Mouse (Mus musculus) adrenal gland, postnatal 4 days (tissue): ENCODE measurements around the gene Borcs5. TPM values are rescaled to one million over a fixed set of nuclear protein-coding genes. Genes with fewer than 3 reads are reported as not detected.
"Not testable (repeated sequence)": the region's sequence is repeated elsewhere in the genome, so short reads cannot be mapped to it uniquely, and the experiment has no call there.

Experiments
- DNase-seq, 2 experiments: peaks; one replicate each; pipeline ENCODE4 v3.0.0; 2021 to 2022; ENCODE audit warnings: low spot score in 2 of 2, mixed read lengths in 2 of 2
- total RNA-seq, 2 experiments: library from RNA; stranded (reverse); gene quantifications; 2 replicates each; pipeline ENCODE4 v1.2.3; 2021

The Borcs5 gene
- total RNA-seq, 2 experiments from 2014 or later, result 13.8 to 14.8 TPM

DNA sequence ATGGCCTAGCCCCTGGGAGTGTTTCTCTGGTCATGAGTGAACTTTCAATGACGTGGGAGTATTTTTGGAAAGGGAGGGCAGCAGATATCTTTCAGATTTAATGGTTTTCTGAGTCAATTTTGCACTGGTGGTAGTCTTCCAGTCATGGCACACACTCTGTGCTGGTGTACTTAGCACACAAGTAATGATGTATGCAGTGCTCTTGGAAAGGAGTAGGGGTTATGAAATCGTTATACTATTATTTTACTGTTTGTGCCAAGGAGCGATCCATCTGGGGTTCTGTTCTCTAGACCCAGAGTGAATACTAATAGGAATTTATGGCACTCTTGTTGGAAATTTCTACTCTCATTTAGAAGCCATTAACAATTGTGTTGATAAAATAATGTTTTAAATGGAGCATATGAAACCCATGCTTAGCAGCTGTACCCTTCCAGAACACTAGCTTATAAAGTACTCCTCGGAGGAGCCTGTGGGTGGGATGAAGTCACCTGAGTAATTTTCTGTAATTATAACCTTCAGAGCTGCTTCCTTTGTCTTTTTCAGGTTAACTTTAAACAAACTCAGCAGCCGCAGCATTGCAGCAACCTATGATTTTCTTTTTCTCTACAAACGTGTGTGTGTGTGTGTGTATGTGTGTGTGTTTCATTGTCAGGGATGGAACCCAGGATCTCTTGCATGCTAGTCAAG, 30.0 kb downstream of the Borcs5 start:
- DNase-seq, result no peak

DNA sequence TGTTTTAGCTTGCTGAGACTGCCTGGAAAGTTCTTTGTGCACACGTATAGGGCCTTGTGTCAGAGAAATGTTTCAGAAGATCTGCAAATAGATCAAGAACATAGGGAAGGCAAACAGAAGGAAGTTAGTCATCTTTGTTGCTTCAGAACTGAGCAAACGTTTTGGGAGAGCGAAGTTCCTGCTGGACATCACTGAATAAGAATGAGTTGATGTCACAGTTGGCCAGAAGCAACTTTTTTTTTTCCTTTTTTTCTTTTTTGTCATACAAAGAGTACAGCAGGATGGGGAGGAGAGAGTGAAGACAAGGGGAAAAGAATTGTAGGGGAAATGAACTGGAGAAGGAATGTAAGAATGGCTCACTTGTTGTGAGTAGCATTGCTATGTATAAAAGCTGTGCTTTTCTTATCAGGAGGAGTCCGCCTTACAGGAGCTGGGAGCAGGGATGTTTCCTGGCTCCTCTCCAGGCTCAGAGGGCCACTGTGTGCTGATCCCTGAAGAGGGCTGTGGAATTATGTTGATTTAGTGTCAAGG, 31.6 kb downstream of the Borcs5 start:
- DNase-seq, result no peak

DNA sequence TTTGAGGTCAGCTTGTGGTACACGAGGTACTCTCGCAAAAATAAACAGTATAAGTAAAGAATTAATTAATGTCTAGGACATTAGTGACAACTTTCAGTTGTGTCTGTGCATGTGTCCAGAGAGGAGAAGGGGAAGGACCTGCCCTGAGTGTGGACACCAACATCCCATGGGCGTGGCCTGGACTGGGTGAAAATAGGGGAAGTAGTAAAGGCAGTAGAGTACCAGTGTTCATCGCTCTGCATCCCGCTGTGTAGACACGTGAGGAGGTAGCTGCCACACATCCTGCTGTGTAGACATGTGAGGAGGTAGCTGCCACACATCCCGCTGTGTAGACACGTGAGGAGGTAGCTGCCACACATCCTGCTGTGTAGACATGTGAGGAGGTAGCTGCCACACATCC, 34.4 kb downstream of the Borcs5 start:
- not testable (repeated sequence) for DNase-seq

DNA sequence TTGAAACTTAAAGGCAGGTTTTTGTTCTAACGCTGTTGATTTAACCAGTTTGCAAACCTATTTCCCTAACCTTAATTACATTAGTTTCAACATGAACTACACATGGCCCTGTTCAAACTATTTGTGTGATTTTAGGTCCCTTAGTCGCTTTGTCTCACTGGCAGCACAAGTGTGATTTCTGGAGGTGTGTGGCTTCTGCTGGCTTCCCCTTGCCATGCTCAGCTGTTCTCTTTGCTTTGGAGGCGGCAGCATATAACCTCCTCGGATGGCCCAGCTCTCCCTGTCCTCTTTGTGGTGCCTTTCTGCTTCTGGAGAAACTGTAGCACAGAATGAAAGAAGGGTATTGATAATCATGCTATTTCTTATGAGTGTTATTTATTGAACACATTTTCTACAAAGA, 38.2 kb downstream of the Borcs5 start:
- DNase-seq, result no peak

DNA sequence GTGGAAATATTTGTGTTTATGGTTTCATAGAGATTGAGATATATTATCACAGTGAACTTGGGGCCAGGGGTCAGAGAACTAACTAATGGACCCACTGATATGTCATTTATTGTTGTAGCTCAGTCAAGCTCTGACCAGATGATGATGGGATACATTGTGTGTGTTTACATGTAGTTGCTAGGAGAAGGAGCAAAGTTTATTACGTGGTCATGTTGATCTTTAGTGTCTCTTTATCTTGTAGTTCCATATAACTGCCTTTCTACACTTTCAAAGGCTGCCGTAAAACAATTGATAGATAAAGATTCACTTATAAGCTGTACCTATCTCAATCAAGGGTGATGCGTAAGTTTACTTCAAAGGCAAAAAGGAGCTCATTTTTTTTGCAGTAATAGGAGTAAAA, 38.7 kb downstream of the Borcs5 start:
- DNase-seq, result no peak

DNA sequence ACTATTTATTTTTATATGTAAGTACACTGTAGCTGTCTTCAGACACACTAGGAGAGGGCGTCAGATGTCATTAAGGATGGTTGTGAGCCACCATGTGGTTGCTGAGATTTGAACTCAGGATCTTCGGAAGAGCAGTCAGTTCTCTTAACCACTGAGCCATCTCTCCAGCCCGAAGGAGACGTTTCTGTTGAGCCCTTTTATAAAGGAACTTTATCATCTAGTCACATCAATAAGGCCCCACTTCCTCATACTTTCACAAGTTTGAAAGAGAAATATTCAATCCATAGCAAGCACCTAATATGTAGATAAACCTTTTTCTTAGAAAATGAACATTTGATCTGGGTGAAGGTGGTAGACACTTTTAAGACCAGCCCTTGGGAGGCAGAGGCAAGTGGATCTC, 40.0 kb downstream of the Borcs5 start:
- not testable (repeated sequence) for DNase-seq

DNA sequence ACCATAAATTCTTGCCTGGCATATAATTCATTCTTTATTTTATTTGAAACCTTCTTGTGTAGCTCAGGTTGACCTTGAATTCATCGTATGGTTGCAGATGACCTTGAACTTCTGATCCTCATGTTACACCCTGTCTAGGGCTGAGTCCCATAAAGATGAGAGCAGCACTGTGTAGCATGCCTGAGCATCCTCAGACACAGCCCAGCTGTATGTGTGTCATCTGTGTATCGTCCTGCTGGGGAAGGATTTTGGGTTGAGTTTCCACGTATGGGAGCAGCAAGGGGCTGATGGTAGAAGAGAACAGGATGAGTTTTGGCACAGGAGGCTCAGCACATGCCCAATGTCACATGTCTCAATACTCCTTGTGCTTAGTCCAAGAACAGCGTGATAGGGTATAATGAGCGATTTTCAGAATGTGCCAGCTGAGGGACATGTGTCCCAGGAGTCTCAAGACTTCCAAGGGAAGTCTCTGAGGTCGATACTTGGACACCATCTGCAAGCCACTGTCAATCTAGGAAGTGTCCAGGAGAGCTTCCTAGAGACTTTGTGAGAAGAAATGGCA, 45.1 kb downstream of the Borcs5 start:
- no peak for DNase-seq

DNA sequence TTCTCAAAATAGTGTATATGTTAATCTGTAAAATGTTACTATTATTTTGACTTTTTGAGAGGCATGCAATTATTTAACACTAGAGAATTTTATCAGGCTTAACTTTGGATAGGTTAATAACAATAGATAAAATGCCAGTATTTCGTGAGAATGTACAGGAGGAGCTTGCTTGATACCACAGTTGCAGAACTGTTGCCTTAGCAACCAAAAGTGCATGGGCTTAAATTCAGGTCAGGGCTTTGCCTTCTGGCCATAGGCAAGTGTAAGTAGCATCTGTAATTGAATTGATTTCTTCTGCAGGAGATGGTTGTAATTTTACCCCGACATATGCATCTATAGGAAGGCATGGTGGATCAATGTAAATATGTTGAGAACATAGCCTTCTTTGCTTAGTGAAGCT, 45.7 kb downstream of the Borcs5 start:
- DNase-seq, result no peak

DNA sequence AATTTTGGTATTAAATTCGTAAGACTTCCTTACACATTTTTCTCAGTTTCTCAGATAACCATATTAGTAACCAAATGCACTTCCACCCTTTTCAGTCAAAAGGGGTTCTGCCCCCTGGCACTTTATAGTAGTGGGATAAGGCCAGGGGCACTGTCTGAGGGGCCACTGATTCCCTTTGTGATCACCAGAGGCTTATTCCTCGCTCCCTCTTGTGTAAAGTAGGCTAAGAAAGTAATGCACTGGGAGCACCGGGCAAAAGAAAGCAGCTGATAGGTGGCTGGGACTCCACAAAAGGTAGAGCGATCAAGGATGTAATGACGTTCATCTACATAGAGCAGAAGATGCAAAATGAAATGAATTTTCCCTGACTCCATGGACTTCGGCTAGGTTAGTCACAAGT, 46.2 kb downstream of the Borcs5 start:
- no peak for DNase-seq

DNA sequence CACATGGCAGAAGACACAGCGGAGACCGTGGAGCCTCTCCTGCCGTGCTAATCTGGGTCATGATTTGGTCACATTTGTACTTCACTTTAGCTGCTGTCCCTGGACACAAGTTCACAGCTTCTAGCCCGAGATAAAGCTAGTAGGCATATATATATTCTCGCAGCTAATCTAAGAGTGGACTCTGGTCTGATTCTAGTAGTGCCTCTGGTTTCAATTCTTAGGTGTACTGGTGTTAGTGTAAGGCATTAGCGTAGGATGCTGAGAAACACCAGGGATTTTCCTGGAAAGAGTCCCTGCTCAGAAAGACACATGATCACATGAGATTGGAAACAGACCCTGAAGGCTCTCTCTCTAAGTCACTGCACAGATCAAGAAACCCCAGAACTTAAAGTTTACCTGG, 55.2 kb downstream of the Borcs5 start:
- DNase-seq, result no peak

DNA sequence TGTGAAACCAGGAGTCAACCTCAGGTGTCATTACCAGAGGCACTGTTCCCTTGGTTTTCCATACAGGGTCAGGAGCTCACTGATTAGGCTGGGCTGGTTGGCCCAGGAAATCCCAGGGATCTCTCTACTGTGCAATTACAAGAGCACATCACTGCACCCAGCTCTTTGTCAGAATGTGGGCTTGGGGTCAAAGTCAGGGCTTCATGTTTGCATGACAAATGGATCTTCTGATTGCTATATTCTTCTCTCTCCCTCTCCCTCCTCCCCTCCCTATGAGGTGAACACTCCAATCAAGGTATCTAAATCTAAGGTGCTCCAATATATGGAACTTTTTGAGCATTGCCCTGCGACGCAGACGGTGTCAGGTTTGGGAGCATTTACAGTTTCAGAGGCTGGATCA, 55.7 kb downstream of the Borcs5 start:
- DNase-seq, result no peak

DNA sequence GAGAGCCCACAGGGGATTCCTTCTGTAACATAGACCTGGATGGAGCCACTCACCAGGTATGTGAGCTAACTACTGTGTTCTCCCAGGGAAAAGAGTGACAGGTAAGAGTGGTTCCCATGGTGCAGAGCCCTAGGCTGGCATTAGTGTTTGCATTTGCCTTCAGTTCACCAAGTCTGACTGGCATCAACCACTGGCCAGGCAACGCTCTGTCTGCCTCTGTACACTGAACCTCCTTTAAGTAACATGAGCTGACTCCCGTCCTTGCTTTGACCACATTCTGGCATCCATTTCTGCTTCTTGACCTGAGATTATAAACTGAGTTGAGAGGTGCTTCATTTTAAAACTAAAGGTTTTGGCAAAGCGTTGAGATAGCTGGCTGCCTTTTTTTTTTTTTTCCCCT, 56.3 kb downstream of the Borcs5 start:
- no peak for DNase-seq

DNA sequence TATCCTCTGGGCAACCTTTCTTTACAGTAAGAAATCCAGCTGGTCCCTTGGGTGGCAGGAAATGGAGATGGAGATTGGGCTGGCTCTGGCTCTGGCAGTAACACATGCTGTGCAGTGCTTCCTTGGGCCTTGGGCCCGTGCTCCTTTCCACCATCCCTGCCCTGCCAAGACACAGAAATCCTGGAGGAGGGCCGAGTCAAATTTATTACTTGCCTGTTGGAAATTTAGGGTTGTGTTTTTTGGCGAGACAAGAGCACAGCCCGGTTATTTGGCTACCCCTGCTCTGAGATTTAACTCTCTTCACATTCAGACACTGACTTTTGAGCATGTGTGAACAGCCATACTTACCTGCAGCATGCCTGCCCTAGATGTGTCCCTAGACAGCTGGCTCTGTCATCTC, 56.8 kb downstream of the Borcs5 start:
- no peak for DNase-seq

DNA sequence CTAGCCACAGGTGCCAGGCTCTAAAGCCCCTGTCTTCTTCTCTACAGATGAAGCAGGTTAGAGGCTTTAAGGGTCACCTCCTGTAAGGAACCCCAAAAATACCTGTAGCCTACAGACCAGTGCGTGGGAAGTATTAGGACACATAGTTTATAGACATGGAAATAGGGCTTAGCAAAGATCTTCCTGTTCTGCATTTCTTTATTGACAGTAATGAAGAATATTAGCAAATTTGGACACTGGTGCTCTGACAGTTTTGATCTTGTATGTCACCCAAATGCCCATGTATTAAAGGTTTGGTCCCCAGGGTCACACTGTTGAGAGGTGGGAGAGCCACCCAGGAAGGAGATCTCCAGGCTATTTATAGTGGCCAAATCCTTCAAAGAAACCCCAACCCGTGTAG, 57.2 kb downstream of the Borcs5 start:
- no peak for DNase-seq

DNA sequence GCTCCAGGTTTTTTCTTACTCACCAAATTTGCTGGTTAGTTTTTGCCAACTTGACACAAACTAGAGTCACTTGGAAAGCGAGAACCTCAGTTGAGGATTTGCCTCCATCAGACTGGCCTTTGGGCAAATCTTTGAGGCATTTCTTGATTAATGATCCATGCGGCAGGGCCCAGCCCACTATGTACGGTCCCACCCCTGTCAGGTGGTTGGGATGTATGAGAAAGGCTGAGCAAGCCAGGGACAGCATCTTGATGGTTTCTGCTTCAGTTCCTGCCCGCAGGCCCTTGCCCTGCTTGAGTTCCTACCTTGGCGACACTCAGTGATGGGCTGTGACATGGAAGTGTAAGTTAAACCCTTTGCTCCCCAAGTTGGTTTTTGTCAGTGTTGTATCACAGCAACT, 58.9 kb downstream of the Borcs5 start:
- no peak for DNase-seq

DNA sequence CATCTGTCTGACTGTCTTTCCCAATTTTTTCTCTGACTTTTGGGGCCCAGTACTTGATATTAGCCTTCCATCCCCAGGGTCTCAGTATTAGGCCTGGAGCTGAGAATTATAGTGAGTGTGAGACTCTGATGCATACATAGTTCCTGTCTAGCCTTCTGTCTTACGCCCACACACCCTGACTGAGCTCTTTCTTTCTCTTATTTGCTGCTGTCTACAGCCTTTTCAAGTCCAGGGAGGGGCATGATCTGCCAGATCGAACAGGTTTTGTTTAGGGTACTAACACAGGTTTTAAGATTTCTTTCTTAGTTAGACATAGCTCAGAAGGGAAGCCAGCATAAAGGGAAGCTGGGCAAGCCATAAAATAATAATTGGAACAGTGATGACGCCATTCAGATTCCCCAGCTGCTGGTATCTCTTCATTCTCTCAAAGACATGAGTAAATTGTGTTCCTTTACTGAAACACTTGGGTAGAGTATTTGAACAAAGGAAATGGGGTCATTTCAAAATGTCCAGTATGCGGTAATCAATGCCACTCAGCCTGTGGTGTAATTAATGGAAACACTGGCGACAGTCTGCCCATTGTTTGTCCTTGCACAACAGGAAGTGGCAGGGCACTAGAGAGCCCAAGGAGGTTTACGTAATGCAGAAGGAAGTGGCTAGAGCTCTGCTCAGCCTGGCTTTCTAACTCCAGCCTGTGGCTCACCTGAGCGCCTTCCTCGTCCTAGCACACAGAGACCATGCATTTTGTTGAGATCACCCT, 61.3 kb downstream of the Borcs5 start:
- no peak for DNase-seq

DNA sequence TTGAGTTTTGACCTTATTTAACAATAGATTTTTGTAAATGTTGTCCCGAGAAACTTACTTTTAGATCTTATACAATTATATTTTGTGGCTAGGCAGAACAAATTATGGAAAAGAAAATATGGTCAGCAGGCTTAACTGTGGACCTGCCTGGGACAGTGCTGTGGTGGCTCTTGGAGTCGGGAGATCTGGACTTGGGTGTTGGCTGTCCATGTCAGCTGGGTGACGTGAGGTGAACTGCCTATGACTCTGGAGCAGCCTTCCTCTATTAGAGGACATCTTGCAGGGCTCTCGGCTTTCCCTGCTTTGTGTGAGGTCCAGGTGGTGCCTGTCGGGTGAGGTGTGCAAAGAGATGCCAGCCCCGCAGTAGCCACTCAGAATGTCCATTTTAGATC, 61.9 kb downstream of the Borcs5 start:
- no peak for DNase-seq

DNA sequence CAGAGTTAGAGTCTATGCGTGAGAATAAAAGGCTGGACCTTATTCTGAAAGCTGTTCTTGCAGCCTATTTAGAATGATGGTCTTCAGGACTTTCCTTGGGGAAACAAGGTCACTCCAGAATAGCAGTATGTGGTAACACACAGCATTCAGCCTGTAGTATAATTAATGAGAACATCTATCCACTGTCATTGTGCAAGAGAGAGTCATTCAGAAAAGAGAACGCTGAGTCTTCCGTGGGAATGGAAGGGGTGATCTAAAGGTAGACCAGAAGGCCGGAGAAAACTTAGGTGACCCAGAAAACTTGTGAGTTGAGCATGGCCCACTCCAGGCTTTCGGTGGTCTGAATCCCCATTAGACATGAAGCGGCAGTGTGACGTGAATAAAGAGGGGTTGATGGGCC, 62.9 kb downstream of the Borcs5 start:
- DNase-seq, result no peak

DNA sequence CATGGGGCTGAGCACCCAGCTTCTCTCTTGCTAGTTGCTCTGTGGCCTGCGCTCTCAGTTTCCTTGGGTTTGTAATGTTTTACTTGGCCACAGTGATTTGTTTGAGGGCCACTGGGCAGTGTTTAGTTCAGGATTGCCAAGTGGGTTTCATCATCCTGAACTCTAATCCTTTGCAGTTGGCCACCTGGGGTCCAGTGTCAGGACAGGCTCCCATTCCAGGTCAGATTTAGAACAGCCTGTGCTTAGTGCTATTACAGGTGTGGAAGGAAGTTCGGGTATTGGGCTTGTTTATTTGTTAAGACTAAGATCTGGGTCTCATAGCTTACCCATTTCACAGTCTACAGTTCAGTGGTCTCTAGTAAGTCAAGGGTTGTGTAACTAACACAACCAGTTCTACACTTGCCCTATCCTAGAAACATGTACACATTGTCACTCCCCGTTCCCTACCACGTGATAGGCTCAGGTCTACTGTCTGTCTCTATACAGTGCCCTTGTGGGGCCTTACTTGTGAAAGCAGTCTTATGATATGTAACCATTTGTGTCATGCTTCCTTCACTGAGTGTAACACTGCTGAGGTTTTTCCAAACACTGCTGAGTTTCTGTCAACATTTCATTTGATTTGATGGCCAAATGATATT, 63.9 kb downstream of the Borcs5 start:
- no peak for DNase-seq

DNA sequence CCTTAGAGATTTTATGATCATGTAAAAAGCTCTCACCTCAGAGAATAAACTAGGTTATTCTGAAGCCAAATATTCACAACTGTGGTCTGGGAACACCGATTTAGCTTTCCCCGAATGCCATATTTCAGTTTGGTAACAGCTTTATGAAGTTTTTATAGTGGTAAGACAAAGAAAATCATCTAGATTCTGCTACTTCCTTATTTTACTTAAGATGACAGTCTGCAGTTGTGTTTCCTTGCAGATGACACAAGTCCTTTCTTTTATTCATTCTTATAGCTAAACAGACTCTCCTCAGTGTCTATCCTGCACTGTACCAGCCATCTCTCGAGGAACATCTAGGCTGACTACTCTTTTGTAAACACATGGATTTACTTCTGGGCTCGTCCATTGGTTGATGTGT, 67.2 kb downstream of the Borcs5 start:
- no peak for DNase-seq

DNA sequence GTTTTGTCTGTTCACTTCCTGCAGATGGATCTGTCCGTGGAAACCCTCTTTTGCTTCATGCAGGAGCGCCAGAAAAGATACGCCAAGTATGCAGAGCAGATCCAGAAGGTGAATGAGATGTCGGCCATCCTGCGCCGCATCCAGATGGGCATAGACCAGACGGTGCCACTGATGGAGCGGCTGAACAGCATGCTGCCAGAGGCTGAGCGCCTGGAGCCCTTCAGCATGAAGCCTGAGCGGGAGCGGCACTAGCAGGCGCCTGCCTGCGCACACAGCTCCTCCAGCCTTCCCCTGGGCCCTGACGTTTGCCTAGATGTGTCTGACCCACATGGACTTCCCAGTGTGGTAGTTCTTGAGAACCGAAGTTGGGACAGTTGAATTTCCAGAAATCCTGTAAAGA, 70.7 kb downstream of the Borcs5 start:
- DNase-seq, result no peak

DNA sequence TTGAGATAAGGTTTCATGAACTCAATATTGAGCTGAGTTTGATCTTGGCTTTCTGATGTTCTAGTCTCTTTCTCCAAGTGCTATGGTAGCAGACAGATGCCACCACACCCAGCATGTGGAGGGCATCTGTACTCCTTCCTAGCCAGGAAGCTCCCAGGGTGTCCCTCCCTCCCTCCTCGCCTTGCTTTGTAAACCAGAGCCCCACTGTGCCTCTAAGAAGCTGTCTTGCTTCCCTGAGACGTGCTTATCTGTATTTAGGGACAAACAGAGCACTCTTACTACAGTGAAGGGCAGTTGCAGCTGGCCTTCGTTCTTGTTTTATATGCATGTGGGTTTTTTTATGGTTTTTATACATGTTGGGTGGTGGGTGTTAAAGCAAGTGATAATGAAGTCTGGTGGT, 74.0 kb downstream of the Borcs5 start:
- DNase-seq, result no peak
